Mouse (Mus musculus): ENCODE measurements at regions not wholly inside any gene's neighbourhood (a gene's known extent, or its start where the extent isn't known, plus 50 kb on each side); places are given as distances from the start of the nearest gene placed in this dataset.

DNA sequence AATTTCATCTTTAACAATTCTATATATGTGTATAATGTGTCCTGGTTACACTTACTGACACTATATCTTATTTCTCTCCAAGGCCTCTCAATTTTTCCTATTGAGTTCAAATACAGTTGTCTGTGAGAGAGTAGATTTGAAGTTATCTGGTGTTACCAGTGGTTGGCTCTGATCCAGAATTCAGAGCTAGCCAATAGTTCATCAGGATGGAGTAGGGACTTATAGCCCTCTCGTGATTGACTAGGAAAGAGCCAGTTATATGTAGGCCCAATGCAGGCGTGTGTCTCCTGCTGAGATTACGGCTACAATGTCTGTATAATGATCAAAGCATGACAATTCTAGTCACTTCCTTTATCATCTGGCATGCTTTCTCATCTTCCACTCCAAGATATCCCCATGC lies 1241.0 kb upstream of the Zeb2 start:
- no peaks in the 10 kb centered on the region for H3K36me3 ChIP-seq (ENCODE audit: control insufficient read depth in 1 of 2, insufficient read depth in 2 of 2, low read length in 2 of 2)
- no peaks in the 10 kb centered on the region for H3K4me1 ChIP-seq (ENCODE audit: control insufficient read depth in 1 of 2, insufficient read depth in 2 of 2, low read length in 2 of 2)
- no peaks in the 10 kb centered on the region for H3K79me2 ChIP-seq (ENCODE audit: control insufficient read depth, insufficient read depth, low read length, poor library complexity)
- H3K27me3 ChIP-seq (ENCODE audit: control insufficient read depth in 1 of 2, insufficient read depth in 2 of 2, low read length in 2 of 2) = no peaks in the 10 kb centered on the region
- no peaks in the 10 kb centered on the region for H3K9me3 ChIP-seq (replicated peaks; ENCODE audit: insufficient read depth, low read length)
- DNase-seq (ENCODE audit: low read depth, low spot score) = peak; percentile 48
- no peak overlapping the region for H3K4me3 ChIP-seq (ENCODE audit: control insufficient read depth in 1 of 2, insufficient read depth in 1 of 2, low read depth in 2 of 2, low read length in 2 of 2)
- no peak overlapping the region for H3K9ac ChIP-seq (ENCODE audit: control insufficient read depth, low read depth, low read length, poor library complexity, severe bottlenecking)
- TF ChIP-seq MYC (IDR thresholded peaks at IDR 0.05; ENCODE audit: low read depth, low read length) (no peak), MEF2A (IDR thresholded peaks at IDR 0.05; ENCODE audit: extremely low read depth, insufficient replicate concordance, low read depth, low read length, poor library complexity, severe bottlenecking) (no peak), KAT2A (conservative IDR thresholded peaks at IDR 0.05; ENCODE audit: low read depth, low read length) (no peak), ZMIZ1 (IDR thresholded peaks at IDR 0.05; ENCODE audit: low read depth, low read length) (no peak), TAL1 (IDR thresholded peaks at IDR 0.05; ENCODE audit: low read length) (no peak), GABPA (IDR thresholded peaks at IDR 0.05; ENCODE audit: low read depth, low read length) (no peak), ZNF384 (IDR thresholded peaks at IDR 0.05; ENCODE audit: low read depth, low read length) (no peak), MXI1 (IDR thresholded peaks at IDR 0.05; ENCODE audit: low read depth, low read length) (no peak), TCF12 (IDR thresholded peaks at IDR 0.05; ENCODE audit: low read depth, low read length) (peak; percentile 43; the same call in 1 of the 2 replicates), CHD2 (IDR thresholded peaks at IDR 0.05; ENCODE audit: low read length) (no peak), ZC3H11A (IDR thresholded peaks at IDR 0.05; ENCODE audit: low read depth, low read length) (no peak), TBP (IDR thresholded peaks at IDR 0.05; ENCODE audit: low read depth, low read length) (no peak), POLR2AphosphoS5 (IDR thresholded peaks at IDR 0.05; ENCODE audit: borderline replicate concordance, low read depth, low read length) (no peak), GATA1 (IDR thresholded peaks at IDR 0.05; ENCODE audit: low read depth, low read length) (peak; percentile 15; the same call in 1 of the 2 replicates), RCOR1 (IDR thresholded peaks at IDR 0.05; ENCODE audit: low read depth, low read length) (peak; percentile 35; the same call in 1 of the 2 replicates), NRF1 (IDR thresholded peaks at IDR 0.05; ENCODE audit: insufficient read depth, low read depth, low read length, poor library complexity, severe bottlenecking) (no peak), USF2 (IDR thresholded peaks at IDR 0.05; ENCODE audit: borderline replicate concordance in 1 of 2, insufficient read depth in 1 of 2, low read depth in 1 of 2, low read length in 2 of 2) (no peak), EP300 (IDR thresholded peaks at IDR 0.05; ENCODE audit: low read depth in 1 of 2, low read length in 2 of 2) (peak in 1 of 2 experiments; percentile 38; a peak in 1 of 4 replicates), MAX (IDR thresholded peaks at IDR 0.05; ENCODE audit: low read length) (no peak), POLR2A (IDR thresholded peaks at IDR 0.05; ENCODE audit: control insufficient read depth in 1 of 2, insufficient read depth in 1 of 2, low read depth in 1 of 2, low read length in 2 of 2, poor library complexity in 1 of 2) (no peak), MAFK (IDR thresholded peaks at IDR 0.05; ENCODE audit: borderline replicate concordance, low read depth, low read length) (no peak), JUND (IDR thresholded peaks at IDR 0.05; ENCODE audit: low read depth, low read length) (no peak), RAD21 (IDR thresholded peaks at IDR 0.05; ENCODE audit: low read depth, low read length) (no peak)
- H3K27ac ChIP-seq (ENCODE audit: control insufficient read depth, low read depth, low read length) = no peak overlapping the region
